Mouse (Mus musculus): ENCODE measurements around the gene Fdx1. TPM values are rescaled to one million over a fixed set of nuclear protein-coding genes. Genes with fewer than 3 reads are reported as not detected.

Fdx1 gene
- polyA plus RNA-seq, 1 experiment from 2014 or later: 30.3 TPM

Other genes with a start within 250 kb of the Fdx1 start
- 0.08 and 0.12 TPM in 2 replicates for gene Arhgap20, start 198.2 kb downstream of the Fdx1 start, polyA plus RNA-seq (2015; fragmentation: Nextera tagmentation; extraction: Ambion mirVana)
- 74.7 and 93.0 TPM in 2 replicates for gene Rdx, start 83.6 kb upstream of the Fdx1 start, polyA plus RNA-seq (2015; fragmentation: Nextera tagmentation; extraction: Ambion mirVana)
- 0.40 and 0.45 TPM in 2 replicates for gene Zc3h12c, start 205.0 kb upstream of the Fdx1 start, polyA plus RNA-seq (2015; fragmentation: Nextera tagmentation; extraction: Ambion mirVana)

Measured in liver, embryonic 13.5 days (tissue).